Mouse (Mus musculus): ENCODE measurements around the gene Spint3.

Spint3 gene

DNA sequence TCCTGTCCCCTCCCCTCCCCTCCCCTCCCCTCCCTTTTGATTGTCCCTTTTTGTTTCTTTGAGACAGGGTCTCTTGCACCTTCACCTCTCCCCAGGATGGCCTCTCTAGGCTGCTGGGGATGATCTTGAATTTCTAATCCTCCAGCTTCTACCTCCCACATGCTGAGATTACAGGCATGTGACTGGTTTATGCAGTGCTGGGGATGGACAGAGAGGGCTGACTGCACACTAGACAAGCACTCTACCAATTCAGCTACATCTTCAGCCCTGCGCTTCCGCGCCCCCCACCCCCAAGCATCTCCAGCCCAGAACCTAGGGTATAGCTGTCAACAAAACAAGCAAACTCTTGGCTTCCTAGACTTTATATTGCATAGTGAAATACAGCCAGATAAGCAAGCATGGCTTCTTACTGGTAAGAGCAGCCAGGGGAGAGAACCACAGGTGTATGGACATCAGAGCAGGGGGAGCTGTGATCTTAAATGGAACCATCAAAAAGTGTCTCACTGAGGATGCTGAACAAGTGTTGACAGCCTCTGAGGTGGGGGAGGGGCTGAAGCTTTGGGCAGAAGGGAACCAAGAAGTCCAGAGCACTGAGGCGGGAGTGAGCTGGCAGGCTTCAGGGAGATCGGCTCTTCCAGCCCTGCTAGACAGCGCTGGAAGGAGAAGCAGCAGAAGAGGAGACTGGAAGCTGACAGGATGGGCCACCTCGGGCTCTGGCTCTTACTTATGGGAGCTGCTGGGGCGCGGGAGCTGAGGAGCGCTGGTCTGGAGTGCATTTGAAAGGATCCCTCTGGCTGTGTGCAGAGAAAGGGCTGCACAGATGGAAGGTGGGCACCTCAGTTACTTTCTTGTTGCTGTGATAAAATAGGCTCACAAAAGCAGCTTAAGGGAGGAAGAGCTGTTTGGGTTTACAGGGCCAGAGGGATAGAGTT, 23.0 kb downstream of the Spint3 start:
- DNase-seq (ENCODE audit: low spot score in 2 of 2): peak; percentile 8 to 49

DNA sequence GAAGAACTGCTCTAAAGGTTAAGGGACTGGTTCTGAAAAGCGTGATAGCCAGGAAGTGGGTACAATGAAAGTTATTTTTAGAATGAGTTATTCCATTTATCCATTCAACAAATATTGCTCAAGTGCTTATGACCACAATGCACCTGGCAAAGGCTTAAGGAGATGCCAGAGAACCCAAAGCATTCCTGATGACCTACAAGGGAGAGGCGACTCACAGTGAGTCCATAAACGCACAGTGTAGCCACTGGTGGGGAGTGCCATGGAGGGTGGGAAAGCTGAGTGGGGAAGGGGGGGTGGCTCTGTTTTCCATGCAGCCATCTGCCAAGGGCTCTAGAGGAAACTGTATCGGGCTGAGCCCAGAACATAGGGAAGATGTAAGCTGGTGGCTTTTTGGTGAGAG, 23.9 kb downstream of the Spint3 start:
- DNase-seq (ENCODE audit: low spot score in 2 of 2): no peak

- no peak for DNase-seq (ENCODE audit: low spot score in 2 of 2)
Observed at GRCm38 (mm10) chr2:164544454-164545097, 28.7 kb downstream of the Spint3 start.

GRCm38 (mm10) chr2:164543745-164544144, 29.5 kb downstream of the Spint3 start:
- DNase-seq (ENCODE audit: low spot score in 2 of 2): no peak

DNA sequence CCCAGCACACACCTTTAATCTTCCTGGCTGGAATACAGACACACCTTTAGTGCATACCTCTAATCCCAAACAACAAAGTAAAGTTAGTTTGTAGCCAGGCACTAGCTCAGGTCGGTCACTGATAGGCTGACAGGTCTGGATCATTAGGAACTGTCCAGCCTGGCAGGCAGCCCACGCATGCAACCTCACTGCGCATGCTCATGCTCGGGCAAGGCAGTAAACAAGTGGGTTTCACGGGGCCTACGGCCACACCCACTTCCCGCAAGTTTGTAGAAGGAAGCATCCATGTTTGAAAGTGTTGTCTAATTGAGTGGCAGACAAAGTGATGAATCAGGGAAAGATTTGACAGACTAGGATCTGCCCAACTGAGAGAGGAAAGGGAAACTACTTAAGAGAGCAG, 30.7 kb downstream of the Spint3 start:
- DNase-seq (ENCODE audit: low spot score in 2 of 2): no peak

GRCm38 (mm10) chr2:164542132-164542531, 31.1 kb downstream of the Spint3 start:
- DNase-seq (ENCODE audit: low spot score in 2 of 2): peak; percentile 35 to 81

- no peak for DNase-seq (ENCODE audit: low spot score in 2 of 2)
Observed at GRCm38 (mm10) chr2:164540652-164541427, 32.4 kb downstream of the Spint3 start.

DNA sequence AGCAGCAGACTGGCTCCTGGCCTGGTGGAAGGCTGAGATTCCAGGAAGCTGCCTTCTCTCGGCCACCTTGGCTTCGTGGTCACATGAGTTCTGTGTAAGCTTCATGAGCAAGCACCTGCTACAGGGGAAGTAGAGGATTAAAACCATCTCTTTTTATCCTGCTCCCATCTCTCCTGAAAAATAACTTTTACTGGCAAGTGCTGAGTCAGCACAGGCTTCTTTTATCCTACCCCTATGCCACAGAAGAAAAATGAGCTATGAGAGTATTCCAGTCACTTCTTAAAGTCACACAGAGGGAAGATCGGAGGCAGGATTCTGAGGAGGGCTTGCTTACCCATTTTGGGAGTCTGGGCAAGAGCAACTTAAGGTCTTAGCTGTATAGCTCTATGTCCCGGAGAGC, 36.3 kb downstream of the Spint3 start:
- no peak for DNase-seq (ENCODE audit: low spot score in 2 of 2)

- DNase-seq (ENCODE audit: low spot score in 2 of 2): no peak
Observed at GRCm38 (mm10) chr2:164534315-164534714, 38.9 kb downstream of the Spint3 start.

GRCm38 (mm10) chr2:164531169-164531568, 42.1 kb downstream of the Spint3 start:
- peak in 1 of 2 experiments; percentile 83 for DNase-seq (ENCODE audit: low spot score in 2 of 2)

GRCm38 (mm10) chr2:164528557-164528956, 44.7 kb downstream of the Spint3 start:
- DNase-seq (ENCODE audit: low spot score in 2 of 2): no peak

- no peak for DNase-seq (ENCODE audit: low spot score in 2 of 2)
Observed at GRCm38 (mm10) chr2:164523301-164523773, 49.9 kb downstream of the Spint3 start.

DNA sequence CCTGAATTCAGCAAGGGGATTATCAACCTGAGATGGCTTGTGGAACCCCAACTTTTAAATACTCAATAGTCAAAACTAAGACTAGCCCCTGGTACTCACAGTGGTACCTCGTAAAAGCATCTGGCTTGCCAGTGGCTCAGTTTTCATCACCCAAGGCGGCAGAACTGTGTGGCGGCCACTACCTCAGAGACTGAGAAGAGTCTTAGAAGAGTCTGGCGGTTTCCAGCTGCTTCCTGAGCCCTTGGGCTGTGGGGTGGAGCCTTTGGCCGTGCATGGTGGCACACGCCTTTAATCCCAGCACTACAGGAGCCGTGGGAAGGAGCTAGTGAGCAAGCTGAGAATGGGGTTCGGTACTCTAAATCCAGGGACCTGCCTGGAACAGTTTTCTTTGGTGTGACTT, 51.0 kb downstream of the Spint3 start:
- no peak for DNase-seq (ENCODE audit: low spot score in 2 of 2)

DNA sequence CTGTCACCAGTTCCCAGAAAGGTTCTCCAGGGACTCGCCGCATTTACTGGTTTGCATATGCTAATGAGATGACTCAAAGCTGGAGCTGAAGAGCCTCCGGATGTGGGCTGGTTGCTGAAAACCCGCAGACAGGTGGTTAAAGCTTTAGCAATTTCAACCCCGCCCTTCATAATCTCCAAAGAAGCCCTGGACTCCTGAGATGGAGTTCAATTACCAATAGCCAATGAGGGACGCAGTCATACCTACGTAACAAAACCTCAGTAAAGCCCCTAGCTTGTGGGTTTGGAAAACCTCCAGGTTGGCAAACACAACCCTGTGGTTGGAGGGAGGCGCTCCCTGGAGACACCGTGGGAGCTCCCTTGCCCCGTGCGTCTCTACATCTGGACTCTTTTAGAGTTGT, 51.4 kb downstream of the Spint3 start:
- DNase-seq (ENCODE audit: low spot score in 2 of 2): peak in 1 of 2 experiments; percentile 15

GRCm38 (mm10) chr2:164520782-164521181, 52.5 kb downstream of the Spint3 start:
- DNase-seq (ENCODE audit: low spot score in 2 of 2): peak in 1 of 2 experiments; percentile 23

All from left cerebral cortex, adult 9 months (tissue).